Mouse (Mus musculus): ENCODE data around the gene Wdr43. TPM values are rescaled to one million over a fixed set of nuclear protein-coding genes. Genes with fewer than 3 reads are reported as not detected.

Gene Wdr43
- total and polyA plus RNA-seq, 3 experiments = 157 to 355 (median 252) TPM

- Histone ChIP-seq H3K9ac (ENCODE audit: insufficient read depth, low read depth) (peak overlapping the region; percentile 51; the same call in 1 of the 2 replicates), H3K36me3 (replicated peaks in 1 of 2; ENCODE audit: control insufficient read depth in 1 of 2, insufficient read depth in 1 of 2, low read length in 1 of 2) (peaks cover 6 to 15% of the 10 kb centered on the region in 2 experiments), H3K79me2 (replicated peaks; ENCODE audit: control insufficient read depth, extremely low read depth, insufficient read depth, poor library complexity, severe bottlenecking) (no peaks in the 10 kb centered on the region), H3K9me3 (replicated peaks; ENCODE audit: low read length) (no peaks in the 10 kb centered on the region), H3K27ac (ENCODE audit: insufficient read depth, low read depth) (no peak overlapping the region), H3K4me2 (ENCODE audit: insufficient read depth, low read depth, poor library complexity, severe bottlenecking) (peak overlapping the region; percentile 69), H3K4me1 (ENCODE audit: control insufficient read depth in 1 of 2, insufficient read depth in 2 of 2) (peaks cover 0 to 13% of the 10 kb centered on the region in 2 experiments; a peak in 2 of 4 replicates), H3K4me3 (replicated peaks in 1 of 3; ENCODE audit: low read depth in 2 of 3, low read length in 2 of 3, poor library complexity in 1 of 3) (peak overlapping the region; percentile 32 to 47 (median 45)), H3K27me3 (replicated peaks) (no peaks in the 10 kb centered on the region)
- dilution Hi-C loops (cut with MboI; ENCODE audit: extremely low pct_ligation_motif_present, extremely low pct_unique_long_range_greater_than_20kb, low sequenced_read_pairs) = no loop called here
- DNase-seq (ENCODE audit: extremely low read depth) = peak; percentile 68
- in situ Hi-C loops (cut with MboI; ENCODE audit: low pct_ligation_motif_present, low pct_unique_long_range_greater_than_20kb, low sequenced_read_pairs) = no loop called here
- TF ChIP-seq EP300 (IDR thresholded peaks at IDR 0.05; ENCODE audit: low read length) (no peak), SIN3A (IDR thresholded peaks at IDR 0.05; ENCODE audit: low read length) (peak; percentile 42; the same call in 1 of the 2 replicates), TCF12 (IDR thresholded peaks at IDR 0.05; ENCODE audit: low read depth, low read length) (no peak), ZMIZ1 (IDR thresholded peaks at IDR 0.05; ENCODE audit: low read depth, low read length) (no peak), PAX5 (IDR thresholded peaks at IDR 0.05; ENCODE audit: low read length) (no peak), HCFC1 (IDR thresholded peaks at IDR 0.05; ENCODE audit: low read depth, low read length) (no peak), ZKSCAN1 (IDR thresholded peaks at IDR 0.05; ENCODE audit: borderline replicate concordance, low read depth, low read length) (no peak), CTCF (conservative IDR thresholded peaks at IDR 0.05 in 1 of 2, IDR thresholded peaks at IDR 0.05 in 1 of 2; ENCODE audit: low read depth in 2 of 2, low read length in 2 of 2) (peak; percentile 12 to 90; a peak in 2 of 4 replicates), MAZ (IDR thresholded peaks at IDR 0.05; ENCODE audit: low read depth, low read length) (no peak), POLR2AphosphoS2 (IDR thresholded peaks at IDR 0.05; ENCODE audit: low read depth, low read length) (no peak), JUND (conservative IDR thresholded peaks at IDR 0.05; ENCODE audit: low read depth, low read length) (no peak), ELF1 (IDR thresholded peaks at IDR 0.05; ENCODE audit: low read depth, low read length) (peak; percentile 86), MXI1 (IDR thresholded peaks at IDR 0.05; ENCODE audit: low read depth, low read length) (peak; percentile 55; the same call in 1 of the 2 replicates), TBP (conservative IDR thresholded peaks at IDR 0.05; ENCODE audit: low read depth, low read length) (no peak), RAD21 (IDR thresholded peaks at IDR 0.05; ENCODE audit: low read depth, low read length) (peak; percentile 95), MAFK (IDR thresholded peaks at IDR 0.05; ENCODE audit: insufficient replicate concordance, low read length) (no peak), MAX (IDR thresholded peaks at IDR 0.05; ENCODE audit: low read length) (no peak; the same call in 1 of the 2 replicates), NRF1 (IDR thresholded peaks at IDR 0.05; ENCODE audit: low read depth, low read length) (0 out of 2 replicates have a peak, but pooled peaks have one; percentile 18), USF2 (conservative IDR thresholded peaks at IDR 0.05; ENCODE audit: low read depth, low read length) (no peak), UBTF (IDR thresholded peaks at IDR 0.05; ENCODE audit: low read depth, low read length) (0 out of 2 replicates have a peak, but pooled peaks have one; percentile 53), ZC3H11A (IDR thresholded peaks at IDR 0.05; ENCODE audit: low read depth, low read length) (peak; percentile 50), ZNF384 (IDR thresholded peaks at IDR 0.05; ENCODE audit: low read depth, low read length) (no peak), IRF4 (IDR thresholded peaks at IDR 0.05; ENCODE audit: low read depth, low read length) (no peak), SMC3 (IDR thresholded peaks at IDR 0.05; ENCODE audit: low read depth, low read length) (peak; percentile 89), MEF2A (IDR thresholded peaks at IDR 0.05; ENCODE audit: borderline replicate concordance, low read depth, low read length) (no peak), CHD1 (IDR thresholded peaks at IDR 0.05; ENCODE audit: low read depth, low read length) (no peak), GABPA (IDR thresholded peaks at IDR 0.05; ENCODE audit: insufficient replicate concordance, low read depth, low read length) (no peak), ETS1 (conservative IDR thresholded peaks at IDR 0.05; ENCODE audit: low read depth, low read length) (no peak), KAT2A (IDR thresholded peaks at IDR 0.05; ENCODE audit: insufficient replicate concordance, low read length) (no peak), NELFE (IDR thresholded peaks at IDR 0.05; ENCODE audit: low read depth, low read length) (no peak), POLR2A (IDR thresholded peaks at IDR 0.05; ENCODE audit: low read depth, low read length) (no peak), CHD2 (IDR thresholded peaks at IDR 0.05; ENCODE audit: low read length) (no peak), USF1 (IDR thresholded peaks at IDR 0.05; ENCODE audit: low read depth, low read length) (no peak)
These were observed 47.1 kb downstream of the Wdr43 start for GRCm38 (mm10) chr17:71662751-71663250.
